Comparison of ENCODE assay signal across 11 mouse cellular contexts in genomic region chr17:28270165-28270564, GRCm38 (mm10). TPM values are rescaled to one million over a fixed set of nuclear protein-coding genes. Genes with fewer than 3 reads are reported as not detected.
DNase-seq lines count a peak whose midpoint lies in the region; ATAC-seq lines count a peak whose summit lies in the region.
"Had no signal": no experiment of that assay in that cellular context is flagged by ENCODE, and none has a peak within 500 bp of the region (broad histone marks: within the 10 kb centered on the region; RNA-seq: fewer than 3 reads in every experiment).

No protein-coding gene starts in this region.

- 53% methylated on average over 13 of the region's 13 CpGs for WGBS in kidney, embryonic 15.5 days
- 67% methylated on average over 13 of the region's 13 CpGs for WGBS in limb, embryonic 11.5 days

- no peak overlapping the region for H3K9ac ChIP-seq in kidney, embryonic 15.5 days
- H3K9ac ChIP-seq in limb, embryonic 11.5 days (ENCODE audit: low read length) = no peak overlapping the region

- H3K36me3 ChIP-seq in kidney, embryonic 15.5 days = no peaks in the 10 kb centered on the region
- H3K36me3 ChIP-seq in limb, embryonic 11.5 days (ENCODE audit: control insufficient read depth, insufficient read depth, low read length) = no peaks in the 10 kb centered on the region

- ATAC-seq in kidney, embryonic 15.5 days (replicated peaks; ENCODE audit: low FRiP score) = 0 out of 2 replicates have a peak, but pooled peaks have one; percentile 15
- ATAC-seq in limb, embryonic 11.5 days (ENCODE audit: insufficient number of reproducible peaks, low FRiP score, low TSS enrichment, low read depth) = no peak

- H3K27ac ChIP-seq in kidney, embryonic 15.5 days = peak overlapping the region; percentile 4; the same call in 1 of the 2 replicates
- 0 out of 2 replicates have a peak overlapping the region, but pooled peaks have one; percentile 14 for H3K27ac ChIP-seq in limb, embryonic 11.5 days (replicated peaks; ENCODE audit: low read depth, low read length)

- peaks cover 31% of the 10 kb centered on the region for H3K4me1 ChIP-seq in kidney, embryonic 15.5 days
- peaks cover 5% of the 10 kb centered on the region; the same call in 1 of the 2 replicates for H3K4me1 ChIP-seq in limb, embryonic 11.5 days (ENCODE audit: control insufficient read depth, insufficient read depth, low read length)

- no peaks in the 10 kb centered on the region for H3K9me3 ChIP-seq in kidney, embryonic 15.5 days (replicated peaks)
- H3K9me3 ChIP-seq in limb, embryonic 11.5 days (ENCODE audit: control insufficient read depth, low read length) = no peaks in the 10 kb centered on the region

- DNase-seq in kidney, postnatal 36 days = no peak
- peak; percentile 79 for DNase-seq in R1 (ENCODE audit: low read depth, low spot score)
- DNase-seq in limb, embryonic 11.5 days (ENCODE audit: low spot score) = no peak
- peak; percentile 34 to 39 for DNase-seq in thymus, postnatal 10 days (ENCODE audit: low spot score in 2 of 2)
- DNase-seq in right cerebral cortex, postnatal 14 days = no peak
- DNase-seq in cerebellum, postnatal 10 days = no peak
- DNase-seq in testis, postnatal 14 days (ENCODE audit: low spot score) = no peak
- DNase-seq: adrenal gland, adult 2 months; heart, postnatal 36 days; kidney, adult 2 months had no signal

- no peaks in the 10 kb centered on the region for H3K27me3 ChIP-seq in kidney, embryonic 15.5 days
- no peaks in the 10 kb centered on the region for H3K27me3 ChIP-seq in limb, embryonic 11.5 days (ENCODE audit: control insufficient read depth, insufficient read depth, low read length)

- no peak overlapping the region for H3K4me2 ChIP-seq in kidney, embryonic 15.5 days
- no peak overlapping the region for H3K4me2 ChIP-seq in limb, embryonic 11.5 days (ENCODE audit: low read depth, severe bottlenecking)

- H3K4me3 ChIP-seq in kidney, embryonic 15.5 days (replicated peaks) = no peak overlapping the region
- H3K4me3 ChIP-seq in limb, embryonic 11.5 days (ENCODE audit: low read depth, low read length) = no peak overlapping the region

RNA-seq across cellular contexts. Expression of gene Ppard, which starts 37.7 kb away (rescaled TPM):
- 2.3 and 2.7 TPM in 2 replicates for polyA plus RNA-seq in kidney, embryonic 15.5 days (2015; fragmentation: Nextera tagmentation; extraction: Ambion mirVana)
- polyA plus RNA-seq in limb, embryonic 11.5 days (2014; fragmentation: Nextera tagmentation; extraction: Ambion mirVana) = 2.3 and 2.7 TPM in 2 replicates

RNA-seq across cellular contexts. Expression of gene Fance, which starts 43.2 kb away (rescaled TPM):
- 28.4 and 33.7 TPM in 2 replicates for polyA plus RNA-seq in kidney, embryonic 15.5 days (2015; fragmentation: Nextera tagmentation; extraction: Ambion mirVana)
- 27.3 and 29.4 TPM in 2 replicates for polyA plus RNA-seq in limb, embryonic 11.5 days (2014; fragmentation: Nextera tagmentation; extraction: Ambion mirVana)

RNA-seq across cellular contexts. Expression of gene Rpl10a, which starts 58.1 kb away (rescaled TPM):
- polyA plus RNA-seq in kidney, embryonic 15.5 days (2015; fragmentation: Nextera tagmentation; extraction: Ambion mirVana) = 643 and 689 TPM in 2 replicates
- polyA plus RNA-seq in limb, embryonic 11.5 days (2014; fragmentation: Nextera tagmentation; extraction: Ambion mirVana) = 616 TPM in 2 replicates

Comparison
In these comparisons a context has a peak if more than half of its experiments do, and no peak if none do; other contexts are left out.
1. DNase-seq: peak in R1 (single experiment) and thymus, postnatal 10 days (2 of 2); none in kidney, postnatal 36 days (0 of 2), limb, embryonic 11.5 days (single experiment), right cerebral cortex, postnatal 14 days (single experiment), cerebellum, postnatal 10 days (0 of 2) and testis, postnatal 14 days (single experiment).